Mouse (Mus musculus): Measurements from ENCODE around the gene Pou2f2.

GRCm38 (mm10) chr7:25127971-25128370 lies 51.6 kb downstream of the Pou2f2 start:
- TF ChIP-seq CTCF (IDR thresholded peaks at IDR 0.05; ENCODE audit: insufficient read depth, low read length) = no peak
- no peak for TF ChIP-seq POLR2A (IDR thresholded peaks at IDR 0.05; ENCODE audit: borderline replicate concordance, extremely low read depth, low read depth, low read length)

Data from lung, adult 2 months (tissue).